Mouse (Mus musculus): Measurements from ENCODE around the gene Ces3b. TPM values are rescaled to one million over a fixed set of nuclear protein-coding genes. Genes with fewer than 3 reads are reported as not detected.

Ces3b gene
- polyA plus RNA-seq, 1 experiment from 2014 or later, result not detected

Other genes starting within 250 kb of the Ces3b start
- 0.21 and 0.29 TPM in 2 replicates for gene Ces2c, start 236.7 kb upstream of the Ces3b start, polyA plus RNA-seq (2015; fragmentation: Nextera tagmentation; extraction: Ambion mirVana)
- 2.3 and 3.8 TPM in 2 replicates for gene Ces2e, start 157.5 kb upstream of the Ces3b start, polyA plus RNA-seq (2015; fragmentation: Nextera tagmentation; extraction: Ambion mirVana)
- not detected in 2 replicates for gene Ces2f, start 136.4 kb upstream of the Ces3b start, polyA plus RNA-seq (2015; fragmentation: Nextera tagmentation; extraction: Ambion mirVana)
- gene Ces2g, start 122.0 kb upstream of the Ces3b start, polyA plus RNA-seq (2015; fragmentation: Nextera tagmentation; extraction: Ambion mirVana), result 21.1 TPM in 2 replicates
- gene Ces2h, start 82.9 kb upstream of the Ces3b start, polyA plus RNA-seq (2015; fragmentation: Nextera tagmentation; extraction: Ambion mirVana), result not detected in 2 replicates
- gene Ces3a, start 35.2 kb upstream of the Ces3b start, polyA plus RNA-seq (2015; fragmentation: Nextera tagmentation; extraction: Ambion mirVana), result 0.58 and 0.97 TPM in 2 replicates
- gene Ces4a, start 48.0 kb downstream of the Ces3b start, polyA plus RNA-seq (2015; fragmentation: Nextera tagmentation; extraction: Ambion mirVana), result not detected in 2 replicates
- gene Cbfb, start 86.9 kb downstream of the Ces3b start, polyA plus RNA-seq (2015; fragmentation: Nextera tagmentation; extraction: Ambion mirVana), result 6.5 and 7.0 TPM in 2 replicates
- 16.9 and 20.3 TPM in 2 replicates for gene D230025D16Rik, start 141.4 kb downstream of the Ces3b start, polyA plus RNA-seq (2015; fragmentation: Nextera tagmentation; extraction: Ambion mirVana)
- gene B3gnt9, start 171.4 kb downstream of the Ces3b start, polyA plus RNA-seq (2015; fragmentation: Nextera tagmentation; extraction: Ambion mirVana), result 2.3 and 2.4 TPM in 2 replicates
- 14.9 and 15.5 TPM in 2 replicates for gene Tradd, start 180.9 kb downstream of the Ces3b start, polyA plus RNA-seq (2015; fragmentation: Nextera tagmentation; extraction: Ambion mirVana)
- gene Fbxl8, start 180.9 kb downstream of the Ces3b start, polyA plus RNA-seq (2015; fragmentation: Nextera tagmentation; extraction: Ambion mirVana), result 1.2 and 1.3 TPM in 2 replicates
- gene Hsf4, start 186.0 kb downstream of the Ces3b start, polyA plus RNA-seq (2015; fragmentation: Nextera tagmentation; extraction: Ambion mirVana), result not detected in 2 replicates
- 0.22 and 0.30 TPM in 2 replicates for gene Nol3, start 192.4 kb downstream of the Ces3b start, polyA plus RNA-seq (2015; fragmentation: Nextera tagmentation; extraction: Ambion mirVana)
- gene 4931428F04Rik, start 206.1 kb downstream of the Ces3b start, polyA plus RNA-seq (2015; fragmentation: Nextera tagmentation; extraction: Ambion mirVana), result 0.59 and 0.68 TPM in 2 replicates
- gene Exoc3l, start 212.3 kb downstream of the Ces3b start, polyA plus RNA-seq (2015; fragmentation: Nextera tagmentation; extraction: Ambion mirVana), result 6.0 and 6.7 TPM in 2 replicates
- 197 and 211 TPM in 2 replicates for gene E2f4, start 213.9 kb downstream of the Ces3b start, polyA plus RNA-seq (2015; fragmentation: Nextera tagmentation; extraction: Ambion mirVana)
- gene Elmo3, start 221.8 kb downstream of the Ces3b start, polyA plus RNA-seq (2015; fragmentation: Nextera tagmentation; extraction: Ambion mirVana), result 3.4 and 4.4 TPM in 2 replicates
- 10.4 and 11.8 TPM in 2 replicates for gene Lrrc29, start 242.5 kb downstream of the Ces3b start, polyA plus RNA-seq (2015; fragmentation: Nextera tagmentation; extraction: Ambion mirVana)
- 91.2 and 91.8 TPM in 2 replicates for gene Tmem208, start 242.6 kb downstream of the Ces3b start, polyA plus RNA-seq (2015; fragmentation: Nextera tagmentation; extraction: Ambion mirVana)

Data from liver, embryonic 15.5 days (tissue).